Mouse (Mus musculus): ENCODE results near the gene Pmm2.

GRCm38 (mm10) chr16:8686871-8687535 lies 49.5 kb downstream of the Pmm2 start:
- TF ChIP-seq CTCF (IDR thresholded peaks at IDR 0.05; ENCODE audit: control insufficient read depth, insufficient read depth, insufficient read length) (no peak), USF1 (IDR thresholded peaks at IDR 0.05; ENCODE audit: low read depth) (no peak), CEBPB (IDR thresholded peaks at IDR 0.05; ENCODE audit: low read depth) (no peak), MYOD1 (IDR thresholded peaks at IDR 0.05; ENCODE audit: control insufficient read depth, insufficient read length, low read depth) (no peak)

All from C2C12 (cell line).